ENCODE assay signal across 19 mouse cellular contexts in the genomic region with DNA sequence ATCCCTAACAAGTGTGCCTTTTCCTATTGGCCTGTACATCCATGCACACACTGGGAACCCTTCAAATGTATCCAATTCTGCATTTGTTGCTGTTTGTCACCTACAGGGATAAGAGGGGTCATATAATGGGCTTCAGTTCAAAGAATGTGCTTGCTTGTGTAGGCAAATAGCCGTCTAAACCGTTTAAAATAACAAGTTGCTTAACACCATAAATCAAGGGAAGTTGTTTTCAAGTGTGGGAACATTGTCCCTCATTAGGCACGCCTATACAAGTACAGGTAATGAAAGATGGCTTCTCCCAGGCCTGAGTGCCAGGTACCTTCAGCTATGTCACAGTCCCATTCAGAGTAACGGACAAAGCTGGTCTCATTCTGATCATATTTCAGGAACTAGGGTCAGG.
"Had no signal": no experiment of that assay in that cellular context is flagged by ENCODE, and none has a peak within 500 bp of the region (broad histone marks: within the 10 kb centered on the region; RNA-seq: fewer than 3 reads in every experiment).

No protein-coding gene starts in this region.

- H3K4me3 ChIP-seq: midbrain, embryonic 10.5 days; midbrain, embryonic 12.5 days; myocyte; neural tube, embryonic 13.5 days; neural tube, embryonic 15.5 days had no signal

- DNase-seq: lung, adult 18-20 months; lung, embryonic 14.5 days; lung, postnatal 10 days; lung, postnatal 4 days; midbrain, embryonic 14.5 days; retina, postnatal 1 day; right cerebral cortex, adult 18-20 months; right cerebral cortex, postnatal 25 days; right cerebral cortex, postnatal 4 days; spleen, adult 18-20 months; thymus, adult 18-20 months; thymus, postnatal 14 days; thymus, postnatal 36 days had no signal

- H3K9me3 ChIP-seq: midbrain, embryonic 10.5 days; midbrain, embryonic 12.5 days; neural tube, embryonic 13.5 days; neural tube, embryonic 15.5 days had no signal

- H3K36me3 ChIP-seq: midbrain, embryonic 10.5 days; midbrain, embryonic 12.5 days; neural tube, embryonic 13.5 days; neural tube, embryonic 15.5 days had no signal

- H3K27ac ChIP-seq: midbrain, embryonic 10.5 days; midbrain, embryonic 12.5 days; neural tube, embryonic 13.5 days; neural tube, embryonic 15.5 days had no signal

- H3K27me3 ChIP-seq: neural tube, embryonic 13.5 days; neural tube, embryonic 15.5 days had no signal

- H3K4me2 ChIP-seq: lung, embryonic 14.5 days; midbrain, embryonic 12.5 days; neural tube, embryonic 13.5 days; neural tube, embryonic 15.5 days had no signal

- ATAC-seq: midbrain, embryonic 16.5 days had no signal

- H3K9ac ChIP-seq: lung, embryonic 14.5 days; midbrain, embryonic 12.5 days; neural tube, embryonic 13.5 days; neural tube, embryonic 15.5 days had no signal
